Mouse (Mus musculus): ENCODE measurements at regions not wholly inside any gene's neighbourhood (a gene's known extent, or its start where the extent isn't known, plus 50 kb on each side); places are given as distances from the start of the nearest gene placed in this dataset.

- Histone ChIP-seq H3K27me3 (replicated peaks; ENCODE audit: control insufficient read depth, insufficient read depth, low read length) (no peaks in the 10 kb centered on the region), H3K9me3 (ENCODE audit: control insufficient read depth, low read length) (no peaks in the 10 kb centered on the region), H3K27ac (replicated peaks; ENCODE audit: low read depth, low read length) (no peak overlapping the region), H3K9ac (ENCODE audit: low read depth, low read length) (no peak overlapping the region), H3K4me1 (ENCODE audit: control insufficient read depth, insufficient read depth, low read length) (no peaks in the 10 kb centered on the region; the same call in 1 of the 2 replicates), H3K4me2 (ENCODE audit: low read depth, low read length) (no peak overlapping the region), H3K36me3 (ENCODE audit: control insufficient read depth, insufficient read depth, low read length) (no peaks in the 10 kb centered on the region), H3K4me3 (ENCODE audit: low read depth, low read length) (no peak overlapping the region)
- no peak for ATAC-seq (ENCODE audit: low read depth)
- 49% methylated on average over 2 of the region's 2 CpGs for WGBS
- DNase-seq (ENCODE audit: low spot score): no peak
Observed at GRCm38 (mm10) chr1:186034443-186034842, 82.7 kb downstream of the Lyplal1 start.
